Mouse (Mus musculus) neutrophil, adult 65 days (primary cell): ENCODE measurements around the gene Irak1. TPM values are rescaled to one million over a fixed set of nuclear protein-coding genes. Genes with fewer than 3 reads are reported as not detected.

Experiments used
- total RNA-seq: library from RNA; stranded (reverse); gene quantifications from 2 replicates; pipeline ENCODE4 v1.2.4, GENCODE M21; 2023

Gene Irak1
- total RNA-seq: 66.4 and 88.3 TPM in 2 replicates

DNA sequence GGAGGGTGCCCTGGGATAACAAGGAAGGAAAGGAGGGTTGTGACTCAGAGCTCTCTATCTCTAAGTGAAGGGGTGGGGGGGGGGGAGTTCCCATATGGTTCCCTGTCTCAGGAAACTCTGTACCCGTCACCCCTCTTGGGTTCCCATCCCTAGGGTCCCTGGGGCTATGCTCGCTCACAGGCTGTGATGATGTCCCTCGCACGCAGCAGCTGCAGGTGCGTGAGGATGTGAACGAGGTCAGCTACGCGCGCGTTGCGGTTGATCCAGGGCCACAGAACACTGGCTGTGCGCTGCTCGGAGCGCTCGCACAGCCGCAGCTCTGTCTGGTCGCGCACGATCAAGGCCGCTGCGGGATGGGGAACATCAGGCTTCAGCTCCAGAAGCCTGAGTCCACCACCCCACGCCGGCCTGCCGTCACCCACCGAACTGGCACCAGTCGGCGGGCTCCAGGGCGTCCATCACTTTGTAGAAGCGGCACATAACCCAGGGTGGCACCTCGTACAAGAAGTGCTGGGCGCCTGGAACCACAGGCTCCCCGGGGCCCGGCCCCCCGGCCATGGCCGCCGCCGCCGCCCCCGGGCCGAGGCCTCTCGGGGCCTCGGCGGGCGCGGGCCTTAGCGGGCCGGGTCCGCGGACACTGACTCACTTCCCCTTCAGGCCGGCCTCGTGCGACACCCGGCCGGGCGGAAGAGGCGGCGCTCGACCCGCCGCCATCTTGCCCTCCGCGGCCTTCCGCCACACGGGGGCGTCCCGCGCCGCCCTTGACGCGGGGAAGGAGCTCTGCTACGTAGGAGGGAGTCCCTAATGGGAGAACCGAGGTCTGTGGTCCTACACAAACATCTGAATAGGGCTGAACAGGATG is at the start of gene Irak1:
TSS of gene Irak1 (minus strand) at position 731 of the 862 bp plus-strand sequence.

DNA sequence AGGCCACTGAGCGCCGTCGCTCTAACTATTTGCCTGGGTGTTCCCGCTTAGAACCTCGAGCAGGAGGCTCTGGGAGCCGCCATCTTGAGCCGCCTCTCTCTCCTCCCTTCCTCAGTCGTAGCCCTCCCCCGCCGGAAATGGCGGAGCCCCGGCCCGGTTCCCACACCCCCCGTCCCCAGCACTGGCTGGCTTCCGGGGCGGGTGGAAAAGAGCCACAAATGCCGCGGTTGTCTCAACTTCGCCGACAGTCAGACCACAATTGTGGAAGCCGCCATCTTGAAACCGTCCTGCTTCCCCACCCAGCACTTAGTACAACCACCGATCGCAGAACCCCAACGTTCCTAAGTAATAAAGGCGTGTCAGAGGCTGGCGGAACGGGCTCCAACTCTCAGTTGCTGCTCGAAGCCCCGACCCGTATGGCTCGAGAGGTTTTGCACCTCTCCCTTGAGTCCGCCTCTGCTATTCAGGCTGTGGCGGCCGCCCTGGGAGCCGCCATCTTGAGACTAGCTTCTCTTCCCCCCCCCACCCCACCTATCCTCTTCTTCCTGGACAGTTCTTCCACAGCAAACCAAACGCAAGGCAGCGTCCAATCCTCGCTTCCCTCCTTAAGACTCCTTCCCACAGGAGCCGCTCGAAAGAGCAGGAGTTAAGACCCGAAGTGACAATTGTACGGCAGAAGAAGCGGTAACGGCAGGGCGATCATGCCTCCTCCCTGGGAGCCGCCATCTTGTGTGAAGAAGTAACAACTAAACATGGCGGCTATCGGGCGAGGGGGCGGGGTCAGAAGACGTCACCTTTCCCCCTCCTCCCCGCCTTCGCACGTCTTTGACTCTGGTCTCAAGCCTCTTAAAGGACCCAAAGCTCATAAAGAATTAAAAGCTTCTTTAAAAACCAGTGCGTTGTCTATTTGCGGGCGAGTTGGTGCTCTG is 57.2 kb downstream of the Irak1 start, which contains the start of gene Hcfc1:
TSS of gene Hcfc1 (minus strand) at position 110 of the 929 bp plus-strand sequence.

Other genes starting within 250 kb of the Irak1 start
- 0.32 and 1.9 TPM in 2 replicates for gene Srpk3, start 249.5 kb downstream of the Irak1 start, total RNA-seq
- gene Idh3g, start 237.0 kb downstream of the Irak1 start, total RNA-seq: 78.5 and 86.8 TPM in 2 replicates
- gene Ssr4, start 236.9 kb downstream of the Irak1 start, total RNA-seq: 93.3 and 93.6 TPM in 2 replicates
- 0.73 and 0.77 TPM in 2 replicates for gene Pdzd4, start 198.9 kb downstream of the Irak1 start, total RNA-seq
- gene Avpr2, start 131.8 kb downstream of the Irak1 start, total RNA-seq: not detected in 2 replicates
- gene L1cam, start 127.8 kb downstream of the Irak1 start, total RNA-seq: 30.4 and 44.6 TPM in 2 replicates
- gene Arhgap4, start 102.0 kb downstream of the Irak1 start, total RNA-seq: 228 and 276 TPM in 2 replicates
- gene Naa10, start 102.0 kb downstream of the Irak1 start, total RNA-seq: 28.7 and 32.0 TPM in 2 replicates
- gene Renbp, start 93.1 kb downstream of the Irak1 start, total RNA-seq: 11.1 and 12.8 TPM in 2 replicates
- gene Hcfc1, start 57.6 kb downstream of the Irak1 start, total RNA-seq: 68.7 and 75.0 TPM in 2 replicates
- not detected in 2 replicates for gene Opn1mw, start 103.5 kb upstream of the Irak1 start, total RNA-seq
- gene Mecp2, start 111.4 kb upstream of the Irak1 start, total RNA-seq: 21.5 and 32.4 TPM in 2 replicates
- not detected in 2 replicates for gene Tex28, start 143.9 kb upstream of the Irak1 start, total RNA-seq
- not detected in 2 replicates for gene Tktl1, start 153.3 kb upstream of the Irak1 start, total RNA-seq
- gene Flna, start 225.9 kb upstream of the Irak1 start, total RNA-seq: 1,682 and 1,969 TPM in 2 replicates
- gene Emd, start 230.8 kb upstream of the Irak1 start, total RNA-seq: 35.8 and 51.3 TPM in 2 replicates
- 315 and 369 TPM in 2 replicates for gene Rpl10, start 246.9 kb upstream of the Irak1 start, total RNA-seq